Mouse (Mus musculus) MEL (cell line): ENCODE results near the gene Tcf7l2. TPM values are rescaled to one million over a fixed set of nuclear protein-coding genes. Genes with fewer than 3 reads are reported as not detected.

Source experiments
- DNase-seq: peaks from one replicate; pipeline ENCODE4 v3.0.0; 2011; ENCODE audit warnings: low read depth, low spot score
- H3K27ac ChIP-seq: 2 replicates; pipeline ENCODE4 v1.5.1; 2012; ENCODE audit warnings: low read depth, mild to moderate bottlenecking, control low read depth, low read length, moderate library complexity; ENCODE audit not compliant: control insufficient read depth
- H3K27me3 ChIP-seq, 2 experiments: fragments of 150-350 bp in 1 of 2; sonication (generic) in 1 of 2; 2 replicates each; pipeline ENCODE4 v1.6.1; 2012; ENCODE audit warnings: low read length in 2 of 2, mild to moderate bottlenecking in 2 of 2, improper control_type of control experiment in 1 of 2, moderate library complexity in 1 of 2; ENCODE audit not compliant: insufficient read depth in 2 of 2, control insufficient read depth in 1 of 2
- H3K36me3 ChIP-seq, 2 experiments: 2 replicates each; pipeline ENCODE4 v1.6.1; 2012 to 2014; ENCODE audit warnings: low read length in 2 of 2, improper control_type of control experiment in 1 of 2, inconsistent platforms in 1 of 2, mild to moderate bottlenecking in 1 of 2; ENCODE audit not compliant: insufficient read depth in 2 of 2, control insufficient read depth in 1 of 2
- H3K4me1 ChIP-seq, 2 experiments: fragments of 150-350 bp in 1 of 2; sonication (generic) in 1 of 2; 2 replicates each; pipeline ENCODE4 v1.6.1; 2012; ENCODE audit warnings: low read length in 2 of 2, improper control_type of control experiment in 1 of 2, mild to moderate bottlenecking in 1 of 2; ENCODE audit not compliant: insufficient read depth in 2 of 2, control insufficient read depth in 1 of 2
- H3K4me3 ChIP-seq, 2 experiments: fragments of 150-350 bp in 1 of 2; sonication (generic) in 1 of 2; 2 replicates each; pipeline ENCODE4 v1.5.1; 2012; ENCODE audit warnings: low read depth in 2 of 2, low read length in 2 of 2, mild to moderate bottlenecking in 2 of 2, moderate library complexity in 2 of 2, control low read depth in 1 of 2, improper control_type of control experiment in 1 of 2; ENCODE audit not compliant: control insufficient read depth in 1 of 2, insufficient read depth in 1 of 2
- H3K79me2 ChIP-seq: 2 replicates; pipeline ENCODE4 v1.6.1; 2012; ENCODE audit warnings: mild to moderate bottlenecking, low read length, moderate library complexity; ENCODE audit not compliant: control insufficient read depth, poor library complexity, insufficient read depth
- H3K9ac ChIP-seq: 2 replicates; pipeline ENCODE4 v1.6.1; 2012; ENCODE audit warnings: low read depth, mild to moderate bottlenecking, control low read depth, low read length, moderate library complexity; ENCODE audit not compliant: control insufficient read depth, poor library complexity, severe bottlenecking
- H3K9me3 ChIP-seq: fragments of 150-350 bp; sonication (generic); replicated peaks from 2 replicates; pipeline ENCODE4 v1.6.1; 2012; ENCODE audit warnings: mild to moderate bottlenecking, low read length, improper control_type of control experiment, moderate library complexity; ENCODE audit not compliant: insufficient read depth
- BHLHE40 ChIP-seq: IDR thresholded peaks from 2 replicates; pipeline ENCODE4 v1.6.1; 2012; ENCODE audit warnings: low read depth, mild to moderate bottlenecking, inconsistent platforms, low read length, improper control_type of control experiment, borderline replicate concordance
- CHD1 ChIP-seq: IDR thresholded peaks from 2 replicates; pipeline ENCODE4 v1.6.1; 2012; ENCODE audit warnings: low read depth, mild to moderate bottlenecking, inconsistent platforms, low read length, improper control_type of control experiment
- CHD2 ChIP-seq: IDR thresholded peaks from 2 replicates; pipeline ENCODE4 v1.6.1; 2011; ENCODE audit warnings: low read length, improper control_type of control experiment
- EP300 ChIP-seq, 2 experiments: IDR thresholded peaks; 2 replicates each; pipeline ENCODE4 v1.6.1; 2011; ENCODE audit warnings: improper control_type of control experiment in 2 of 2, low read length in 2 of 2, low read depth in 1 of 2, mild to moderate bottlenecking in 1 of 2
- ETS1 ChIP-seq: IDR thresholded peaks from 2 replicates; pipeline ENCODE4 v1.6.1; 2012; ENCODE audit warnings: low read depth, mild to moderate bottlenecking, inconsistent platforms, low read length, improper control_type of control experiment, moderate library complexity
- GATA1 ChIP-seq: IDR thresholded peaks from 2 replicates; pipeline ENCODE4 v1.6.1; 2011; ENCODE audit warnings: low read depth, low read length, improper control_type of control experiment
- JUND ChIP-seq: IDR thresholded peaks from 2 replicates; pipeline ENCODE4 v1.6.1; 2011; ENCODE audit warnings: low read depth, mild to moderate bottlenecking, improper control_type of control experiment, low read length
- MAFK ChIP-seq: IDR thresholded peaks from 2 replicates; pipeline ENCODE4 v1.6.1; 2011; ENCODE audit warnings: low read depth, mild to moderate bottlenecking, low read length, improper control_type of control experiment, borderline replicate concordance
- MEF2A ChIP-seq: IDR thresholded peaks from 2 replicates; pipeline ENCODE4 v1.6.1; 2014; ENCODE audit warnings: low read depth, mild to moderate bottlenecking, inconsistent platforms, low read length, improper control_type of control experiment; ENCODE audit not compliant: poor library complexity, insufficient replicate concordance, severe bottlenecking; ENCODE audit errors: extremely low read depth
- MYB ChIP-seq: IDR thresholded peaks from 2 replicates; pipeline ENCODE4 v1.6.1; 2011; ENCODE audit warnings: mild to moderate bottlenecking, low read depth, low read length, improper control_type of control experiment
- NELFE ChIP-seq: IDR thresholded peaks from 2 replicates; pipeline ENCODE4 v1.6.1; 2011; ENCODE audit warnings: low read depth, low read length, improper control_type of control experiment
- NRF1 ChIP-seq: IDR thresholded peaks from 2 replicates; pipeline ENCODE4 v1.6.1; 2014; ENCODE audit warnings: low read depth, mild to moderate bottlenecking, inconsistent platforms, low read length, improper control_type of control experiment, moderate library complexity; ENCODE audit not compliant: poor library complexity, insufficient read depth, severe bottlenecking
- POLR2A ChIP-seq, 2 experiments: IDR thresholded peaks; 2 replicates each; pipeline ENCODE4 v1.6.1; 2011 to 2012; ENCODE audit warnings: low read length in 2 of 2, mild to moderate bottlenecking in 2 of 2, control low read depth in 1 of 2, improper control_type of control experiment in 1 of 2, low read depth in 1 of 2, moderate library complexity in 1 of 2; ENCODE audit not compliant: control insufficient read depth in 1 of 2, insufficient read depth in 1 of 2, poor library complexity in 1 of 2
- POLR2AphosphoS2 ChIP-seq: IDR thresholded peaks from 2 replicates; pipeline ENCODE4 v1.6.1; 2011; ENCODE audit warnings: low read length, improper control_type of control experiment
- POLR2AphosphoS5 ChIP-seq: IDR thresholded peaks from 2 replicates; pipeline ENCODE4 v1.6.1; 2012; ENCODE audit warnings: low read depth, borderline replicate concordance, mild to moderate bottlenecking, inconsistent platforms, low read length, moderate library complexity, mixed read lengths
- TCF12 ChIP-seq: IDR thresholded peaks from 2 replicates; pipeline ENCODE4 v1.6.1; 2014; ENCODE audit warnings: low read depth, mild to moderate bottlenecking, inconsistent platforms, low read length, improper control_type of control experiment, moderate library complexity
- USF1 ChIP-seq: IDR thresholded peaks from 2 replicates; pipeline ENCODE4 v1.6.1; 2014; ENCODE audit warnings: low read depth, mild to moderate bottlenecking, inconsistent platforms, low read length, improper control_type of control experiment, moderate library complexity
- ZC3H11A ChIP-seq: IDR thresholded peaks from 2 replicates; pipeline ENCODE4 v1.6.1; 2012; ENCODE audit warnings: low read depth, mild to moderate bottlenecking, inconsistent platforms, low read length, improper control_type of control experiment
- ZMIZ1 ChIP-seq: IDR thresholded peaks from 2 replicates; pipeline ENCODE4 v1.6.1; 2012; ENCODE audit warnings: low read depth, mild to moderate bottlenecking, inconsistent platforms, low read length, improper control_type of control experiment, moderate library complexity
- ZNF384 ChIP-seq: IDR thresholded peaks from 2 replicates; pipeline ENCODE4 v1.6.1; 2012; ENCODE audit warnings: low read depth, mild to moderate bottlenecking, inconsistent platforms, low read length, improper control_type of control experiment
- polyA plus RNA-seq, 2 experiments: library from polyadenylated mRNA; stranded (reverse) in 1 of 2; unstranded in 1 of 2; fragments of >175 nt in 1 of 2; fragments of >200 nt in 1 of 2; gene quantifications; 2 replicates each; pipeline versions ENCODE4 v1.2.1 to v1.2.4; 2012; ENCODE audit warnings: low replicate concordance in 2 of 2, low read depth in 1 of 2; ENCODE audit not compliant: insufficient read length in 2 of 2, insufficient read depth in 1 of 2, missing spikeins in 1 of 2
- total RNA-seq: library from RNA; depleted of rRNA; stranded (reverse); fragments of 300-350 nt; gene quantifications from 2 replicates; pipeline ENCODE4 v1.2.3, GENCODE M21; 2012

Gene Tcf7l2
- total and polyA plus RNA-seq, 3 experiments: 0.65 to 12.8 TPM; not detected in 1

DNA sequence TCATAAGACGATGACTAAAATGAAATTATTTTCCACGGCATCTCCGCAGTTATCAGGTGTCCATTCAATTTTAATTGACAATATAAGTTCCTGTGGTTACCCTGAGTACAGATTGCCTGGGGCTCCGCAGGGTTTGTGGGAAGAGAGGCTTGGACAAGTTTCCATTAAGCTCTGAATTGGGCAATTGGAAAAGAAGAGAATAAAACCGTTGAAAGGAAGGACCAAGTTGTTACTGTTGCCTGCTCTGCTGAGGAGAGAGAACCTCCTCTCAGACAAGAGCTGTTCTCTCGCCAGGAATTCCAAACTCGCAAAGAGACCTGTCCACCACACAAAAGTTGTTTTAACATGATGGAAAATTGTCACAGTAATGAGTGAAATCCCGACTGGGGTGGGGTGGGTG lies 11.2 kb downstream of the Tcf7l2 start:
- no peaks in the 10 kb centered on the region for H3K4me1 ChIP-seq
- no peaks in the 10 kb centered on the region for H3K9me3 ChIP-seq
- no peak overlapping the region for H3K4me3 ChIP-seq
- H3K79me2 ChIP-seq: no peaks in the 10 kb centered on the region
- H3K36me3 ChIP-seq: no peaks in the 10 kb centered on the region
- DNase-seq: no peak
- no peak overlapping the region for H3K27ac ChIP-seq
- no peak for TF ChIP-seq USF1
- no peak for TF ChIP-seq EP300 (IDR thresholded peaks at IDR 0.05; ENCODE audit: low read depth in 1 of 2, low read length in 2 of 2)
- no peak for TF ChIP-seq BHLHE40
- TF ChIP-seq POLR2AphosphoS2: no peak
- TF ChIP-seq POLR2AphosphoS5: no peak
- TF ChIP-seq MYB: no peak
- no peak overlapping the region for H3K9ac ChIP-seq
- peaks cover 7 to 9% of the 10 kb centered on the region in 2 experiments for H3K27me3 ChIP-seq

DNA sequence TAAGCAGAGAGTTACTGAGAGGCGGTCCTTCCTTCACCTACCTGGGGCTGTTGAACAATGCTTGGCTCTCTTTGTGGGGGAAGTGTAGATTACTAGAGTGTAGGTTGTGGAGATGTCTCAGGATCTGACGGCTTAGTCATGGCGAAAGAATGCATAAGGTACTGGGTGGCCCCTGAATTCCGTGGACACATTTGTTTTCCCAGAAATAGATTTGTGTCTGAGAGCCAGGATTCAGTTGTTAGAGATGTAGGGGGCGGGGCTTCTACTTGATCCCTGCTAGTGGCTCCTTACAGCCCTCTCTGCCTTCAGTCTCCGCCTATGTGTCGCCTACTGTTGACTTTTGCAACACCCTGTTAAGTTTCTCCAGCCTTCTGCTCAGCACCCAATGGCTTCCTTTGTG lies 12.7 kb downstream of the Tcf7l2 start:
- no peak overlapping the region for H3K4me3 ChIP-seq
- TF ChIP-seq NRF1: no peak
- no peak for TF ChIP-seq MEF2A
- TF ChIP-seq ZMIZ1: no peak
- no peak for TF ChIP-seq ZNF384
- no peak for TF ChIP-seq POLR2A (IDR thresholded peaks at IDR 0.05; ENCODE audit: control insufficient read depth in 1 of 2, insufficient read depth in 1 of 2, low read depth in 1 of 2, low read length in 2 of 2, poor library complexity in 1 of 2)
- no peak for TF ChIP-seq ETS1
- no peak overlapping the region for H3K27ac ChIP-seq
- no peaks in the 10 kb centered on the region for H3K79me2 ChIP-seq
- peaks cover 6% of the 10 kb centered on the region in 2 experiments for H3K27me3 ChIP-seq
- H3K36me3 ChIP-seq: no peaks in the 10 kb centered on the region
- no peak overlapping the region for H3K9ac ChIP-seq
- H3K4me1 ChIP-seq: no peaks in the 10 kb centered on the region
- no peak for DNase-seq
- H3K9me3 ChIP-seq: no peaks in the 10 kb centered on the region

DNA sequence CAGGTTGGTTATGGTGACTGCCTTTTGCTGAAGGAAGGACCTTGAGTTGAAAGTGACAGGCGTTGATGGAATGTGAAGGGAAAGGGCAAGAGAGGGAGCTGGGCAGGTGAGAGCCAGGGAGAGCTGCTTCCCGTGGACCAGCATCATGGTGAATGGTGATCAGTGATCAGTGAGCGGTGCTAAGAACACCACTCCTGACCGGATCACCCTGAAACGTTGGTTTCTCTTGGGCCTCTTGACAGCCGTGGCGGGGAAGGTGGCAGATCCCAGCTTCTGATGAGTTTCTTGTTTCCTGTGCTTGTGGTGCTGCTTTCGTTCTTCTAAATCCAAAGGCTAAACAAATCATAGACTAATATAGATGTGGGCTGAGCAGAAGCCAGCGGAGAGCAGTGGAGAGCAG lies 13.8 kb downstream of the Tcf7l2 start:
- H3K27me3 ChIP-seq: peaks cover 3 to 4% of the 10 kb centered on the region in 2 experiments
- no peak overlapping the region for H3K9ac ChIP-seq
- no peaks in the 10 kb centered on the region for H3K79me2 ChIP-seq
- no peaks in the 10 kb centered on the region for H3K9me3 ChIP-seq
- no peaks in the 10 kb centered on the region for H3K36me3 ChIP-seq
- DNase-seq: no peak
- TF ChIP-seq CHD1: no peak
- no peak for TF ChIP-seq TCF12
- TF ChIP-seq POLR2AphosphoS2: no peak
- TF ChIP-seq EP300 (IDR thresholded peaks at IDR 0.05; ENCODE audit: low read depth in 1 of 2, low read length in 2 of 2): no peak
- TF ChIP-seq ZC3H11A: no peak
- TF ChIP-seq BHLHE40: no peak
- TF ChIP-seq JUND: no peak
- no peak for TF ChIP-seq MAFK
- no peak for TF ChIP-seq GATA1
- no peak for TF ChIP-seq CHD2
- TF ChIP-seq NELFE: no peak
- H3K4me3 ChIP-seq: no peak overlapping the region
- H3K27ac ChIP-seq: no peak overlapping the region
- H3K4me1 ChIP-seq: no peaks in the 10 kb centered on the region
